Mouse (Mus musculus): Measurements from ENCODE around the gene AC170998.1. TPM values are rescaled to one million over a fixed set of nuclear protein-coding genes. Genes with fewer than 3 reads are reported as not detected.

AC170998.1 gene
- total and polyA plus RNA-seq, 2 experiments from 2014 or later: 1.00 TPM; not detected in 1

DNA sequence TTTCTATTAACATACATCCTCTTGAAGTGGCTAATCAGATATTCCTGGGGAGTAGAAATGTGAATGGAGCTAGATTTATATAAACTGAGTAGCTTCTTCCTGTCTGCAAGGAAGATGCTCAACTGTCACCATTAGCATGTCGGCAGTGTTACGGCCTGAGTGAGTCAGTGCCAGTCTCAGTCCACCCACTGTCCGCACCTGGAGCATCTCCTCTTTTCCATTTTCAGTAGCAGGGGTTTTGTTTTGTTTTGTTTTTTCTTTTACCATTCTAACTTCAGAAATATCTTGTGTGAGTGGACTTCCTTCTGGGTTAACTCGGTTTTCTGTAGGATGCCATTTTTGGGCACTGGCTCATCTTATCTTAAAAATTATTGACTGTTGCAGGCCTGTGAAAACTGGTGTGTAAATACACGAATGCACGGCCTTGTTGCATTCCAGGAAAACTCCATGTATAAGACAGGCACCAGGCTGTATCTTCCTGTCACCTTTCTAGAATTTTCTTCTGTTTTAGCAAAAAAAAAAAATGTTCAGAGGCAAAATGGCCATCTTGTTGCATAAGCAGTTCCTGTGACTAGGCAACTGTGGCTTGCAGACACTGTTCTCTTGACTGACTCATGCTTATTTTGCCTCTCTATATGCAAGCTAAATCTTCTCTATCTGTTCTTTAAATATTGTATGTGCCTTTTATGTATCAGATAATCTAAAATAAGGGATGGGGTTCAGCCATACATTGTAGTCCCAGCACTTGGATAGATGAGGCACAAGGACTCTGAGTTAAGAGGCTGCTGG lies 9.6 kb downstream of the AC170998.1 start:
- ATAC-seq (ENCODE audit: insufficient read depth, low read depth) (no peak), DNase-seq (ENCODE audit: low spot score) (no peak)
- H3K27ac ChIP-seq (ENCODE audit: low read depth): no peak overlapping the region
- H3K9ac ChIP-seq (replicated peaks; ENCODE audit: low read depth, low read length): no peak overlapping the region
- TF ChIP-seq CTCF (IDR thresholded peaks at IDR 0.05; ENCODE audit: low read depth): no peak
- no peak for TF ChIP-seq EP300 (IDR thresholded peaks at IDR 0.05; ENCODE audit: low read depth)
- peaks cover 47% of the 10 kb centered on the region for H3K36me3 ChIP-seq (replicated peaks; ENCODE audit: control insufficient read depth, insufficient read depth, low read length)
- H3K9me3 ChIP-seq (replicated peaks; ENCODE audit: control insufficient read depth, low read length): no peaks in the 10 kb centered on the region
- H3K4me2 ChIP-seq (ENCODE audit: low read depth, low read length): no peak overlapping the region
- H3K27me3 ChIP-seq (ENCODE audit: control insufficient read depth, insufficient read depth, low read length): no peaks in the 10 kb centered on the region
- WGBS: 84% methylated on average over 6 of the region's 6 CpGs
- no peaks in the 10 kb centered on the region for H3K4me1 ChIP-seq (ENCODE audit: control insufficient read depth, insufficient read depth)
- no peak overlapping the region for H3K4me3 ChIP-seq (ENCODE audit: low read depth, low read length)

DNA sequence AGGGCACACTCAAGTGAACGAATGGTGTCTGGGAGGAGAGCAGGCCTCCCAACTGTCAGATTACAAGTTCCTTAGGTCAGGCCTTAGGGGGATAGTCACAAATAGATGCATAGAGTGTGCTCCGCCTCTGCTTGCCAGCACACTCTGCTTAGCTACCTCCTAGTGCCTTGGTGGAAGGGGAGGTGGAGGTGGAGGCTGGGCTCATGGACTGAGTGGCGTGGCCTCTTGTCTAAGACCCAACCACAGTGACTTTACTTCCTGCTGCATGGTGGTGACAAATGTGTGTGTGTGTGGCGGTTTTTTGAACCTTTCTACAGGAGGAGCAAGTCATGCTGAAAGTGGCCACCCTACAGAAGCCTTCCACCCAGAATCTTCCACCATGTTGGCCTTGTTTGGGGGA lies 10.6 kb downstream of the AC170998.1 start:
- no peak for DNase-seq (ENCODE audit: low spot score)
- Histone ChIP-seq H3K9me3 (replicated peaks; ENCODE audit: control insufficient read depth, low read length) (no peaks in the 10 kb centered on the region), H3K4me3 (ENCODE audit: low read depth, low read length) (no peak overlapping the region), H3K27me3 (ENCODE audit: control insufficient read depth, insufficient read depth, low read length) (no peaks in the 10 kb centered on the region), H3K4me1 (ENCODE audit: control insufficient read depth, insufficient read depth) (no peaks in the 10 kb centered on the region), H3K27ac (ENCODE audit: low read depth) (no peak overlapping the region), H3K36me3 (replicated peaks; ENCODE audit: control insufficient read depth, insufficient read depth, low read length) (peaks cover 47% of the 10 kb centered on the region), H3K4me2 (ENCODE audit: low read depth, low read length) (no peak overlapping the region), H3K9ac (replicated peaks; ENCODE audit: low read depth, low read length) (no peak overlapping the region)
- 82% methylated on average over 4 of the region's 4 CpGs for WGBS
- ATAC-seq (ENCODE audit: insufficient read depth, low read depth): no peak
- TF ChIP-seq CTCF (IDR thresholded peaks at IDR 0.05; ENCODE audit: low read depth) (no peak), EP300 (IDR thresholded peaks at IDR 0.05; ENCODE audit: low read depth) (no peak)

DNA sequence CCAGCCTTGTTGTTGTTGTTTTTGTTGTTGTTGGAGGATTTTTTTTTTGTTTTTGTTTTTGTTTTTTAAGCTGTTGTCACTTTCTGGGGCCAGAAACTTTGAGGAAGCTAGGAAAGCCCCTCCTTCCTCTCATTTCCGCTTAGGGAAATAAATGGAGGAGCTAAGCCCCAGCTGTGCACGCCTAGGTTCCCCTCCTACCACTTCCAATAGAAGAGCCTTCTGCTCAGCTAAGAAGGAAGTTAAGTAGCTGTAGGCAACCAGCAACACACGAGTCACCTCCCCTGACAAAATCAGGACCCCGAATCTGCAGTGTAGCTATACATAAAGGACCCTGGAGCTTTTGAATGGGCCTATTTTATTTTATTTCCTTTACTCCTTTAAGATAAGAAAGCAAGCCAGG lies 12.1 kb downstream of the AC170998.1 start:
- Histone ChIP-seq H3K27ac (ENCODE audit: low read depth) (no peak overlapping the region), H3K9ac (replicated peaks; ENCODE audit: low read depth, low read length) (no peak overlapping the region), H3K9me3 (replicated peaks; ENCODE audit: control insufficient read depth, low read length) (no peaks in the 10 kb centered on the region), H3K27me3 (ENCODE audit: control insufficient read depth, insufficient read depth, low read length) (no peaks in the 10 kb centered on the region), H3K4me3 (ENCODE audit: low read depth, low read length) (no peak overlapping the region), H3K4me1 (ENCODE audit: control insufficient read depth, insufficient read depth) (no peaks in the 10 kb centered on the region), H3K36me3 (replicated peaks; ENCODE audit: control insufficient read depth, insufficient read depth, low read length) (peaks cover 47% of the 10 kb centered on the region), H3K4me2 (ENCODE audit: low read depth, low read length) (no peak overlapping the region)
- ATAC-seq (ENCODE audit: insufficient read depth, low read depth) (no peak), DNase-seq (ENCODE audit: low spot score) (no peak)
- WGBS: 90% methylated on average over 4 of the region's 4 CpGs
- TF ChIP-seq CTCF (IDR thresholded peaks at IDR 0.05; ENCODE audit: low read depth) (no peak), EP300 (IDR thresholded peaks at IDR 0.05; ENCODE audit: low read depth) (no peak)

DNA sequence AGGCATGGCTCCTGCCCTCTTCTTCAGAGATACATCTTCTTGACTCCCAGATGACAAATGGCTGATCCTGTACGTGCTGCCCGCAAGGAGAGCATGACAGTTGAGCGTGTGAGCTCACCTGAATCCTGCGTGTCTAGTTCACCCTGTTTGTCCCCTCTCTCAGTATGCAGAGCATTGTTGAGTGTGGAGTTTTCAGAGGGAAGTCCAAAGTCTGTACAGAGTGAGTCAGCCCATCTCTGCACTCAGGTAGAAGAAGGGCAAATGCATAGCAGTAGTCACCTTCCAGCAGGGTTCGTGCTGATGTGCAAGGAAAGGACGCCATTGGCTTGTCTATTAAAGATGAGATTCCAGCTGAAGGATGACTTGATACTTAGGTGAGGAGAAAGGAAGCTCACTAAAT lies 13.4 kb downstream of the AC170998.1 start:
- TF ChIP-seq CTCF (IDR thresholded peaks at IDR 0.05; ENCODE audit: low read depth) (no peak), EP300 (IDR thresholded peaks at IDR 0.05; ENCODE audit: low read depth) (no peak)
- no peaks in the 10 kb centered on the region for H3K4me1 ChIP-seq (ENCODE audit: control insufficient read depth, insufficient read depth)
- WGBS: 92% methylated on average over 6 of the region's 6 CpGs
- no peaks in the 10 kb centered on the region for H3K27me3 ChIP-seq (ENCODE audit: control insufficient read depth, insufficient read depth, low read length)
- DNase-seq (ENCODE audit: low spot score): no peak
- no peaks in the 10 kb centered on the region; the same call in 1 of the 2 replicates for H3K9me3 ChIP-seq (replicated peaks; ENCODE audit: control insufficient read depth, low read length)
- H3K4me2 ChIP-seq (ENCODE audit: low read depth, low read length): no peak overlapping the region
- no peak overlapping the region for H3K9ac ChIP-seq (replicated peaks; ENCODE audit: low read depth, low read length)
- H3K27ac ChIP-seq (ENCODE audit: low read depth): no peak overlapping the region
- H3K4me3 ChIP-seq (ENCODE audit: low read depth, low read length): no peak overlapping the region
- no peak for ATAC-seq (ENCODE audit: insufficient read depth, low read depth)
- H3K36me3 ChIP-seq (replicated peaks; ENCODE audit: control insufficient read depth, insufficient read depth, low read length): peaks cover 55% of the 10 kb centered on the region

DNA sequence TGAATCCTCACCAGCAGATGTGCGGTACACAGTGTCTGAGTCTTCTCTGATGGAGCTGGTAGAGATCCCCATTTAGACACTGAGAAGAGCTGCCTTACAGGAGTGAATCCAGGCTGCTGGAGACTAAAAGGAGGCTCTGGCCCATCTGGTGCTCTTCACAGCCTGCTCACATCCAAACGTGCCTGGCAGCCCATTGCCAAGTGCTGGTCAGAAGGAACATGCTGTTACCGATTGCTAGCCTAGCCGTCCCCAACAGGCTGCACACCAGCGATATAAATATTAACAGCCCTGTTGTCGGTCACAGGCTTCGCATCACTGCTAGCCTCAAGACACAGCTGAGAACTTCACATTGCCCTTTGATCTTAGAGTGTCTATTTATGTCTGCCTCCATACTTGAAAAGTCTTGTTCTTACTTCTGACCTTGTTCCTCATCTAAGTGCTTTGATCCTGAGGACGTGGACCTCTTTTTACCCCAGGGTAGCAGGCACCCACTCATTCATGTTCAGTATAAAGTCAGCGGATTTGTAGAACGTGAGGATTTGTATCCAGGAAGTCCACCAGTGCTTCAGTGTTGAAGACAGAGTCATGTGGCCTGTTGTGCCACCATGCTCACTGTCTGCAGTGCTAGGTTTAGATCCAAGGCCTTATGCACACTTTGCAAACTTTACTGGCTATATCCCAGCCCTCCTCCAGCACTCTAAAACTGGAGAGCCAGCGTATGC lies 17.4 kb downstream of the AC170998.1 start:
- Histone ChIP-seq H3K4me1 (ENCODE audit: control insufficient read depth, insufficient read depth) (no peaks in the 10 kb centered on the region), H3K36me3 (replicated peaks; ENCODE audit: control insufficient read depth, insufficient read depth, low read length) (peaks cover 93% of the 10 kb centered on the region), H3K4me2 (ENCODE audit: low read depth, low read length) (no peak overlapping the region), H3K27ac (ENCODE audit: low read depth) (no peak overlapping the region), H3K4me3 (ENCODE audit: low read depth, low read length) (no peak overlapping the region), H3K9ac (replicated peaks; ENCODE audit: low read depth, low read length) (no peak overlapping the region), H3K9me3 (replicated peaks; ENCODE audit: control insufficient read depth, low read length) (no peaks in the 10 kb centered on the region; the same call in 1 of the 2 replicates), H3K27me3 (ENCODE audit: control insufficient read depth, insufficient read depth, low read length) (no peaks in the 10 kb centered on the region)
- DNase-seq (ENCODE audit: low spot score): no peak
- 91% methylated on average over 11 of the region's 11 CpGs for WGBS
- TF ChIP-seq EP300 (IDR thresholded peaks at IDR 0.05; ENCODE audit: low read depth): no peak
- TF ChIP-seq CTCF (IDR thresholded peaks at IDR 0.05; ENCODE audit: low read depth): no peak
- no peak for ATAC-seq (ENCODE audit: insufficient read depth, low read depth)
